Mouse (Mus musculus): Measurements from ENCODE around the gene Npy4r. TPM values are rescaled to one million over a fixed set of nuclear protein-coding genes. Genes with fewer than 3 reads are reported as not detected.

The Npy4r gene
- polyA plus RNA-seq, 1 experiment from 2014 or later = 0.14 TPM

DNA sequence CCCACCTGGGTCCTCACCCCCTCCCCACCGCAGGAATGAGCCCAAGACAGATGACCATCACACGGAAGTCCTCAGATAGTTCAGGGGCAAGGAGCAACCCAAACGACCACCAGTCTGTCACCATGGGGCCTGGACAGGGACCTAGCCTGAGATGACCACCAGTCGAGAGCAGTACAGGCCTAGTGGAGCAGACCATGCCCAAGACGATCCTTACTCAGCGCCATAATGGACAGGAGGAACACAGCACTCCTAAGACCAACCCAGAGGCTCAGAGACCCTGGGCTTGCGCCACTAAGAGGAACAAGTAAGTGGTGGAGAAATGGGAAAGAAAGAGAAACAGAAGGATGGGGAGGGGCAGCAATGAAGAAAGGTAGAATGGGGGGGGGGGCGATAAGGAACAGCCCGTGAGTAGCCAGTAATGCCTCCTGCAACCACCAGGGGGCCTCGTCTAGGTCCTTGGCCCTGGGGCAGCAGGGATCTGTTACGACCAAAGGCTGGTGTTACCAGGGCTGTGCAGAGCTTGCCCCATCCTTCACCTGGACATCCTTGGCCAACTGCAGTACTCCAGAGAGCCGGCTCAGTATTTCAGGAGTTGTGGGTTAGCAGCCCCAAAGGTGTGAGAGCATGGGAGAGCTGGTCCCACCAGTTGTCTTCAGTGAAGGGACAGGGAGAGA, 45.8 kb downstream of the Npy4r start:
- no peaks in the 10 kb centered on the region for H3K27me3 ChIP-seq (replicated peaks; ENCODE audit: control insufficient read depth, insufficient read depth, low read length)
- H3K4me1 ChIP-seq (replicated peaks; ENCODE audit: control insufficient read depth, insufficient read depth, low read length) = no peaks in the 10 kb centered on the region
- no peaks in the 10 kb centered on the region for H3K9me3 ChIP-seq (ENCODE audit: control insufficient read depth, low read length)
- no peak overlapping the region for H3K4me2 ChIP-seq (ENCODE audit: low read length)
- no peak overlapping the region for H3K27ac ChIP-seq (ENCODE audit: low read depth)
- no peak overlapping the region for H3K9ac ChIP-seq (ENCODE audit: low read length)
- DNase-seq (ENCODE audit: low spot score) (peak; percentile 55), ATAC-seq (replicated peaks; ENCODE audit: low FRiP score, low TSS enrichment, low read depth) (no peak)
- 60% methylated on average over 12 of the region's 12 CpGs for WGBS
- no peak overlapping the region for H3K4me3 ChIP-seq (ENCODE audit: low read depth, low read length)
- no peaks in the 10 kb centered on the region for H3K36me3 ChIP-seq (ENCODE audit: control insufficient read depth, insufficient read depth, low read length)

DNA sequence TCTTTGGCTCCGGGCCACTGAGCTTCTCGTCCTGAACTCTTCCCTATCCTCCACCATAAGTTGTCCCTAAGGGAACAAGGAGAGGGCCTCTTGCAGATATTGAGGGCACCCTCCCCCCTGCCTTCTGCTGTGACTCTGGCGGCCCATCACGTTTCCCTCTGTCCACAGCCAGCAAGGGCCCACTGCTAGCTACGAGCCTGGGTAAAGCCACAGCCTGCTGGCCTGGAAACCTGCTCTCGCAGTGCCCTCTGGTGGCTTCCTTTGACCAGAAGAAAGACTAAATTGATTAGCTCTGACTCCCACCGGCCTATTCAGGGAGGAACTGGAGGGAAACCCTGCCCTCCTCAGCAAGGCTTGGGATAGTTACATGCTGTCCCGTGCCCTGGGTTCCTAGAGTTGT, 47.4 kb downstream of the Npy4r start:
- WGBS = 28% methylated on average over 8 of the region's 8 CpGs
- no peak overlapping the region for H3K4me3 ChIP-seq (ENCODE audit: low read depth, low read length)
- no peaks in the 10 kb centered on the region for H3K36me3 ChIP-seq (ENCODE audit: control insufficient read depth, insufficient read depth, low read length)
- H3K4me1 ChIP-seq (replicated peaks; ENCODE audit: control insufficient read depth, insufficient read depth, low read length) = no peaks in the 10 kb centered on the region
- H3K9me3 ChIP-seq (ENCODE audit: control insufficient read depth, low read length) = no peaks in the 10 kb centered on the region
- H3K4me2 ChIP-seq (ENCODE audit: low read length) = no peak overlapping the region
- no peak overlapping the region for H3K9ac ChIP-seq (ENCODE audit: low read length)
- H3K27ac ChIP-seq (ENCODE audit: low read depth) = no peak overlapping the region
- no peaks in the 10 kb centered on the region for H3K27me3 ChIP-seq (replicated peaks; ENCODE audit: control insufficient read depth, insufficient read depth, low read length)
- ATAC-seq (replicated peaks; ENCODE audit: low FRiP score, low TSS enrichment, low read depth) (peak; percentile 40; the same call in 1 of the 2 replicates), DNase-seq (ENCODE audit: low spot score) (peak; percentile 81)

DNA sequence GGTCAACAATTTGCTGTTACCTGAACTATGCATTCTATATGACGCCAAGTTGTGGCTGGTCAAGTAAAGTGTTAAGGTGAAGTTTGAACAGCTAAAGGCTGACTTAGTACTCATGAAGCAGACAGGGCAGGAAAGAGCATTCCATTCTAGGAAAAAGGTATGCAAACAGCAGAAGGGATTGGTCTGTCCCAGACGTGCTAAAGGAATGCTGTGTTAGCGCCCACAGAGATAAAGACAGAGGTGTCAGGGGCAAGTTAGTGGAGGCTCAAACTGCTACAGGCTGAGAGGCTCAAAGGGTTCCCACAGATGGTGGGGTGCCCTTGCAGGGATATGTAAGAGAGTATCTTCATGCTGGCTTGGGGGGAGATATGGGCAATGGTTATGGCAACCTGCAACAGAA, 48.4 kb downstream of the Npy4r start:
- Histone ChIP-seq H3K4me2 (ENCODE audit: low read length) (no peak overlapping the region), H3K4me1 (replicated peaks; ENCODE audit: control insufficient read depth, insufficient read depth, low read length) (no peaks in the 10 kb centered on the region), H3K9ac (ENCODE audit: low read length) (no peak overlapping the region), H3K9me3 (ENCODE audit: control insufficient read depth, low read length) (no peaks in the 10 kb centered on the region), H3K27ac (ENCODE audit: low read depth) (no peak overlapping the region), H3K27me3 (replicated peaks; ENCODE audit: control insufficient read depth, insufficient read depth, low read length) (no peaks in the 10 kb centered on the region), H3K4me3 (ENCODE audit: low read depth, low read length) (no peak overlapping the region), H3K36me3 (ENCODE audit: control insufficient read depth, insufficient read depth, low read length) (no peaks in the 10 kb centered on the region)
- 67% methylated on average over 3 of the region's 3 CpGs for whole genome bisulfite sequencing
- DNase-seq (ENCODE audit: low spot score) = peak; percentile 52
- no peak for ATAC-seq (replicated peaks; ENCODE audit: low FRiP score, low TSS enrichment, low read depth)

DNA sequence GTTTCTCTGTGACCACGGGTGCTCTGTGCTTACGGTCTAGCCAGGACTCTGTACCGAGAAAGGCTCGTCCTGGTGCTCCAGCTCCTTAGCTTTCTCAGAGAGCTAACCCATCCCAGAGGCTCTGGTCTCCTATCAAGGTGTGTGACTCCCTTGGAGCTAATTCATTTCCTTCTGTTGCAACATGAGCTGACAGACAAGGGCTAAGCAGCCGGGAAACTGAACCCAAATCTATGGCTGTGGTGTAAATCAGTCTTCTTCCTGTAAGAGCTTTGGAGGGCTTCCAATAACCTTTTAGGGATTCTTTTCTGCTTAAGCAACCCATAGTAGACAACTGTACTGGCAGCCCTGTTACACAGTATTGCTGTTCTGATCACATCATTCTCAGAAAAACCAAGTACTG, 49.7 kb downstream of the Npy4r start, which contains the start of gene A630023A22Rik:
Gene A630023A22Rik (minus strand): TSS at position 154 of the 400 bp plus-strand sequence.
- Histone ChIP-seq H3K27ac (ENCODE audit: low read depth) (no peak within 1 kb of the TSS), H3K9ac (ENCODE audit: low read length) (no peak within 1 kb of the TSS), H3K27me3 (replicated peaks; ENCODE audit: control insufficient read depth, insufficient read depth, low read length) (no peaks in the 10 kb centered on the region), H3K4me3 (ENCODE audit: low read depth, low read length) (no peak within 1 kb of the TSS), H3K9me3 (ENCODE audit: control insufficient read depth, low read length) (no peaks in the 10 kb centered on the region), H3K36me3 (ENCODE audit: control insufficient read depth, insufficient read depth, low read length) (no peaks in the 10 kb centered on the region), H3K4me1 (replicated peaks; ENCODE audit: control insufficient read depth, insufficient read depth, low read length) (no peaks in the 10 kb centered on the region), H3K4me2 (ENCODE audit: low read length) (no peak within 1 kb of the TSS)
- no peak for ATAC-seq (replicated peaks; ENCODE audit: low FRiP score, low TSS enrichment, low read depth)
- WGBS = 66% methylated on average over 5 of the region's 5 CpGs
- peak; percentile 41 for DNase-seq (ENCODE audit: low spot score)

DNA sequence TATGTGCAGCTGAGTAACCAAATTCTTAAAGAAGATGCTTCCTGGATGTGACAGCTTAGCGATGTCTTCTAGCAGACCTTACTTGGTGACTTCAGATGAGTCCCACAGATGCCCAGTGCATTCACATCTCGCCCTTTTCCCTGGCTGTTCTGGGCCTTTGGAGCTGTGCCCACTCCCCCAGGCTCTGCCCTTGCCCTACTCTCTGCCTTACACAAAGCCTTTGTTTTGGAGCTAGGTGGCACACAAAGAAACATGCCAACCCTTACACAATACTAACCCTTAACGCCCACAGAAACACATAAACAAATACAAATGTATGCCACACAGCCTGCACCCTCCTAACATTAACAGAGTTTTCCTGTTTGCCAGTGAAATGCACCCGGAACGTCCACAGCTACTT, 56.1 kb downstream of the Npy4r start:
- 80% methylated on average over 5 of the region's 5 CpGs for WGBS
- H3K27ac ChIP-seq (ENCODE audit: low read depth) = no peak overlapping the region
- no peak overlapping the region for H3K4me3 ChIP-seq (ENCODE audit: low read depth, low read length)
- H3K9ac ChIP-seq (ENCODE audit: low read length) = no peak overlapping the region
- no peaks in the 10 kb centered on the region for H3K36me3 ChIP-seq (ENCODE audit: control insufficient read depth, insufficient read depth, low read length)
- no peak for DNase-seq (ENCODE audit: low spot score)
- ATAC-seq (replicated peaks; ENCODE audit: low FRiP score, low TSS enrichment, low read depth) = no peak
- no peak overlapping the region for H3K4me2 ChIP-seq (ENCODE audit: low read length)
- H3K27me3 ChIP-seq (replicated peaks; ENCODE audit: control insufficient read depth, insufficient read depth, low read length) = no peaks in the 10 kb centered on the region
- H3K9me3 ChIP-seq (ENCODE audit: control insufficient read depth, low read length) = no peaks in the 10 kb centered on the region
- H3K4me1 ChIP-seq (replicated peaks; ENCODE audit: control insufficient read depth, insufficient read depth, low read length) = no peaks in the 10 kb centered on the region

Other genes starting within 250 kb of the Npy4r start
- gene Gdf10, start 228.9 kb downstream of the Npy4r start, polyA plus RNA-seq (2014; fragmentation: Nextera tagmentation; extraction: Ambion mirVana) = 8.8 and 9.4 TPM in 2 replicates
- gene Gdf2, start 211.4 kb downstream of the Npy4r start, polyA plus RNA-seq (2014; fragmentation: Nextera tagmentation; extraction: Ambion mirVana) = 0.05 TPM in 2 replicates
- gene Rbp3, start 198.5 kb downstream of the Npy4r start, polyA plus RNA-seq (2014; fragmentation: Nextera tagmentation; extraction: Ambion mirVana) = not detected in 2 replicates
- gene Zfp488, start 173.7 kb downstream of the Npy4r start, polyA plus RNA-seq (2014; fragmentation: Nextera tagmentation; extraction: Ambion mirVana) = 0.50 and 0.60 TPM in 2 replicates
- gene Gm30083, start 137.3 kb downstream of the Npy4r start, polyA plus RNA-seq (2014; fragmentation: Nextera tagmentation; extraction: Ambion mirVana) = not detected in 2 replicates
- not detected in 2 replicates for gene Gm5460, start 135.7 kb downstream of the Npy4r start, polyA plus RNA-seq (2014; fragmentation: Nextera tagmentation; extraction: Ambion mirVana)
- gene Antxrl, start 99.8 kb downstream of the Npy4r start, polyA plus RNA-seq (2014; fragmentation: Nextera tagmentation; extraction: Ambion mirVana) = not detected in 2 replicates
- gene Anxa8, start 66.5 kb downstream of the Npy4r start, polyA plus RNA-seq (2014; fragmentation: Nextera tagmentation; extraction: Ambion mirVana) = 0.67 and 1.1 TPM in 2 replicates
- 0.89 and 1.3 TPM in 2 replicates for gene A630023A22Rik, start 49.7 kb downstream of the Npy4r start, polyA plus RNA-seq (2014; fragmentation: Nextera tagmentation; extraction: Ambion mirVana)
- 0.39 TPM in 2 replicates for gene Gprin2, start 49.2 kb upstream of the Npy4r start, polyA plus RNA-seq (2014; fragmentation: Nextera tagmentation; extraction: Ambion mirVana)
- gene Syt15, start 67.1 kb upstream of the Npy4r start, polyA plus RNA-seq (2014; fragmentation: Nextera tagmentation; extraction: Ambion mirVana) = 0.54 and 0.60 TPM in 2 replicates
- gene Shld2, start 158.0 kb upstream of the Npy4r start, polyA plus RNA-seq (2014; fragmentation: Nextera tagmentation; extraction: Ambion mirVana) = 9.5 and 11.0 TPM in 2 replicates
- 100 and 104 TPM in 2 replicates for gene Glud1, start 158.2 kb upstream of the Npy4r start, polyA plus RNA-seq (2014; fragmentation: Nextera tagmentation; extraction: Ambion mirVana)
- not detected in 2 replicates for gene Fam25c, start 202.9 kb upstream of the Npy4r start, polyA plus RNA-seq (2014; fragmentation: Nextera tagmentation; extraction: Ambion mirVana)
- 45.5 and 49.5 TPM in 2 replicates for gene Sncg, start 222.3 kb upstream of the Npy4r start, polyA plus RNA-seq (2014; fragmentation: Nextera tagmentation; extraction: Ambion mirVana)
- 8.1 and 8.2 TPM in 2 replicates for gene Mmrn2, start 223.0 kb upstream of the Npy4r start, polyA plus RNA-seq (2014; fragmentation: Nextera tagmentation; extraction: Ambion mirVana)

All from intestine, embryonic 14.5 days (tissue).